Mouse (Mus musculus) monocyte, adult 2 months (primary cell): ENCODE results near the gene Gm39566.

Source experiments
- DNase-seq, 2 experiments: peaks; one replicate each; pipeline ENCODE4 v3.0.0; 2022; ENCODE audit warnings: low spot score in 2 of 2, low read depth in 1 of 2

Gene Gm39566

GRCm38 (mm10) chr11:69765221-69766125 is 49.6 kb downstream of the Gm39566 start, which contains the start of gene Zbtb4:
TSS of gene Zbtb4 (plus strand) at chr11:69765912.
- DNase-seq = no peak

DNA sequence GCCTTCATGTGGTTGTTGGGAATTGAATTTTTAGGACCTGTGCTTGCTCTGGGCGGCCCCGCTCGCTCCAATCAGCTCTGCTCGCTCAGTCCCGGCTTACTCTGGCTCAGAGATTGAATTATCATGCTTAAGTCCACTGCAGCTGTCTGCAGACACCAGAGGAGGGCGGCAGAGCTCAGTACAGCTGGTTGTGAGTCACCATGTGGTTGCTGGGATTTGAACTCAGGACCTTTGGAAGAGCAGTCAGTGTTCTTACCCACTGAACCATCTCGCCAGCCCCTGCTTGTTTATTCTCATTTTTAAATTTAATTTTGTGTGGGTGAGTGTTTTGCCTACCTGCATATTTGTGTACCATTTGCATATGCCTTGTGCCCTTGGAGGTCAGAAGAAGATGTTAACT is 51.5 kb downstream of the Gm39566 start:
- no peak for DNase-seq

- DNase-seq = no peak
These were observed 53.2 kb downstream of the Gm39566 start, which contains the start of gene Slc35g3 for GRCm38 (mm10) chr11:69761868-69762267. TSS of gene Slc35g3 (minus strand) at chr11:69761968.
